Mouse (Mus musculus) hindlimb bud, embryonic 11.5 days (tissue): Measurements from ENCODE around the gene Papolb.
A peak's percentile ranks its signal among the peaks of the same experiment; 100 is the strongest.

ENCODE experiments used
- DNase-seq: peaks from one replicate; pipeline ENCODE4 v3.0.0-alpha.2; 2012; ENCODE audit warnings: low read depth, low spot score; ENCODE audit errors: extremely low spot score

Papolb gene

DNA sequence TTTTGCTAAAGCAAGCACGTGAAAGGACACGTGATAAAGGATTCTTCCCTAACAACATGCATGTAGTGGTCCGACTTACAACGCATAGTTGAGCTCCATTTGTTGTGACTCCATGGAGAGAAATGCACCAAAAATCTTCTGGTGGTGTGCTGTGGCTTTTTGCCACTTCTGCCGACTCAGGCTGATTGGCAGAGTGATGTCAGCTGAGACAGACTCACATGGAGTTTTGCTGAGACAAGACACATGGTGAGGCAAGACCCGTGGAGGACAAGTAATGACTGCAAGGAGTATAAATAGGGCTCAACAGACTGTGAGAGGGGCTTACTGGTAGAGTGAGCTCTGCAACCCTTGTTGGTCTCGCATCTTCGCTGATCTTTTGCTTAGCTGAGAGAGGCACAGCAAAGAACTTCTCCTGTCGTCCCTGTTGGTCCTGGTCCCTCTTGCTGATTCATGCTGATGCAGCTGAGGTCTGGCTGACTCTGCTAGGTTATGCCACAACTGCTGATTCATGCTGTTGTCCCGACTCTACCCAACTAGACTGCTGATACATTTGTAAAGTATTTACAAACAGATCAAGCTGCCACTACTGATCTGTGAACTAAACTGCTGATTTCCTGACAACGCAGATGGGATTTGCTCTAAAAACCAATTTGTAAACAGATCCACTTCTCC lies 8.5 kb downstream of the Papolb start:
- no peak for DNase-seq

DNA sequence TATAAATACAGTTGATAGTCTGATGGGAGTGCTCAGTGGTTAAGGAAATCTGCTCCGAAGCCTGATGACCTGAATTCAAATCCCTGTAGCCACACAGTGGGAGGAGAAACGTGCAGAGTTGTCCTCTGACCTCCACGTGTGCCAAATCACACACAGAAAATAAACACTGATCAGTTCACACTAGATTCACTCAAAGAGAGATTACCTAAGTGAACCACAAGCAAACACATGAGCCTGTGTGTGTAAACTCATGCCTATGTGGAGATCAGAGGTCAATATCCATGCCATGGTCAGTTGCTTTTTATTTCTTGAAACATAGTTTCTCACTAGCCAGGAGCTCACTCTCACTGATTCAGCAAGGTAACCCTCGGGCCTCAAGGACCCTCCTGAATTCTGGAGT lies 9.5 kb downstream of the Papolb start:
- DNase-seq: no peak

DNA sequence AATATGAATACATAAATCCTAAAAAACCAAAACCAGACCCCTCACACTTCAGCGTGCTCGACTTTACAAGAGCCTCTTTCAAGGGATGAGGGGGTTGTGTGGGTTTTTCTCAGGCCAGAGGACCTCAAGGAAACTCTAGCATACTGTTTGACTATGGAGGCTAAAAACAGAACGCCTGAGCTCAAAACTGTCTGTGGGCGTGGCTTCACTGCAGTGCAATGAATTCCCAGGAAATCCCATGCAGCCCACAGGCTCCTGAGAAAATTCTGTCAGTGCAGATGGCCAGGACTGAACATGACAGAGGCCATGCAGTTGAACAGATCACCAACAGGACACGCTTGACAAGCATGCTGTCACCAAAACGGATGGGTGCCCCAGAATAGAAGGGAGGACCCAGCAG lies 10.9 kb downstream of the Papolb start:
- no peak for DNase-seq

DNA sequence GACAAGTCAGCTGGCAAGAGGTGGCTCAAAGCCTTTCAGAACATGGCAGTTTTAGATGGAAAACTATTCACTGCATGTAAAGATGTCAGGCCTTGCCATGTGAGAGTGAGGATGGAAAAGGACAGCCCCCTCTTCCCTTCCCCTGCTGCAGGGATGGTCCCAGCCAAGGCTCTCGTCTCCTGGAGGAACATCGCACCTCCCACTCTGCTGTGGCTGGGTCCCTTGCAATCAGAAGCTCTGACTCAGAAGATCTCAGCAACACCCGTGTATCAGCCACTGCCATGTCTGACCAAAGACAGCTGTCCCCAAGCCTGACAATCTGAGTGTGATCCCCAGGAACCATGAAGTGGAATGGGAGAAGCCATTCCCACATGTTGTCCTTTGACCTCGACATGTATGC lies 17.8 kb downstream of the Papolb start:
- DNase-seq: no peak

DNA sequence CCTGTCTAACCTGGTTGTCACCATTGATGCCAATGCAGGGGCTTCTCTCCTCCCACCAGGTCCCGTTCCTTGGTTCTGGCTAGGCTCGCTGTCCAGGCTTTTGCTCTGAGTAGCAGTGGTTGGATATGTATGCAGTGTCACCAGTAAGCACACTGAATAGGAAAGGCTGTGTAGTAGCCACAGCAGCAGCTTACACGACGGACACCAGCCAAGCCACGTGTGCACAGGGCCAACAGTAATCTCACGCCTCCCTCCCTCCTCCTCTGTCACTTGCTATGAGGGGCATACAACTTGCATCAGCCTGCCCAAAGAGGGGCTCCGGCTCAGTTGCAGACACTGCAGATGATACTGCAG lies 19.8 kb downstream of the Papolb start:
- DNase-seq: no peak

DNA sequence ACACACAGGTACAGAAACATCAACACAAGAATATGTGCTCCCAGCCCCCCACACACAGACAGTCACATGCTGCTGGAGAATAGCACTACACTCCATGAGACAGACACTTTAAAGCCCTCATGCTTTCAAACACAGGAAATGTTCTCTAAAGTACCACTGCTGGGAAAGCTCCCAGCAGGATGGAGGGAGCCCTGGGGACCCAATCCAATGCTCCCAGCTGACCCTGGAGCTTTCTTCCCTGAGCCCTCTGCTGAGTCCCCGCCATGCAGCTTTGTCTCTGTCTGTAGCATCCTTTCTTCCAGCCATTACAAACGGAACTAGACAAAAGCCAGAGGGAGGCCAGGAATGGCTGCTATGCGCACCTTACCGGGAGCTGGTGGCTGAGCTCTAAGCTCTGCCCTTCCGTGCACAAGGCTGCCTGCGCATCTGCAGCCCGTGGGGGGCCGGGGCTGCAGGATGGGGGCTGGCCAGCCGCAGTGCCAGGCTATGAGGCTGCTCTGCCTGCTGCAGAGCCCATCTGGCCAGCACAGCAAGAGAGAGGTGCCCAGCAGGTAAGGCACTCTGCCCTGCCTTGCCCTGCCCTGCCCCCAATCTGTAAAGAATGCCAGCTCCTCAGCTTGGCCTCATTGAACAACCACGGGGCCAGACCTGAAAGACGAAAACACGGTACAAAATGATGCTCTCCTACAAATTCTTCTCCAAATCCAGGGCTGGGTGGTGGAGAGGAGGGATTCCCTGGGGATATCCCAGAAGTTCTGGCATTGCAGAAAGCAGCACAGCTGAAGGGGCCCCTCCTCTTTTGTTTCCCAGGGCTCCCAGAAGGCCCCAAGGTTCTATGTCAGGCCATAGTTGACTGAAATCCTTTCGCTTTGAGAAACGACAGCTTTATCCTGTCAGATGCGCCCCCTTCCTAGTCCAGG lies 20.5 kb downstream of the Papolb start:
- DNase-seq: no peak

DNA sequence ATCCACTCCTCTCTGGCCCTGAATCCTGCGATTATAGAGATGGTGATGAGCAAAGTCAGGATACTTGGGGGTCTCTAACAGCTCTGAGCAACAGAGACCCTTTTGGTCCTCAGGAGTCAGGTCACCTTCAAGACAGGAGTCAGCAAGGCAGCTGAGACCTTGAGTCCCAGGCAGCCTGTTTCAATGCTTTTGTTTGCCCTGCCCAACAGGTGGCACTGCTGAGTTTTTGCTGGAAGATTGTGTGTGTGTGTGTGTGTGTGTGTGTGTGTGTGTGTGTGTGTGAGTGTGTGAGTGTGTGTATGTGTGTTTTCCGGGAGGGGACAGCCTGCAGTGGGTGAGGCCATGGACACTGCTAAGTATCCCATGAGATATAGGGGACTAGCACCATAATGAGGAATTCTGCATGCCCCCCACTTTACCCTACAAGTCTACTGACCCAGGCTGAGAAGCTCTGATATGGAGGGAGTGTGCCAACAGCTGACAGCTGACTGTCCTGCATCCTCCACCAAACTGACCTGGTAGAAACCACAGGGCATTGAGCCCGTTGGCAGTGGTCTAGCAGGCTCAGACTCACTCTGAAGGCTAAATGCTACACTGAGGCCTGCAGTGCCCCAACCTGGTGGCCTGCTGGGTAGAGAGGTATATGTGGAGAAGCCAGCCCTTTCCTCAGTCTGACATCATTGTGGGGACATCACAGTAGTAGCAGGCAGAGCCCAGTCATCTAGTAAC lies 24.0 kb downstream of the Papolb start:
- no peak for DNase-seq

DNA sequence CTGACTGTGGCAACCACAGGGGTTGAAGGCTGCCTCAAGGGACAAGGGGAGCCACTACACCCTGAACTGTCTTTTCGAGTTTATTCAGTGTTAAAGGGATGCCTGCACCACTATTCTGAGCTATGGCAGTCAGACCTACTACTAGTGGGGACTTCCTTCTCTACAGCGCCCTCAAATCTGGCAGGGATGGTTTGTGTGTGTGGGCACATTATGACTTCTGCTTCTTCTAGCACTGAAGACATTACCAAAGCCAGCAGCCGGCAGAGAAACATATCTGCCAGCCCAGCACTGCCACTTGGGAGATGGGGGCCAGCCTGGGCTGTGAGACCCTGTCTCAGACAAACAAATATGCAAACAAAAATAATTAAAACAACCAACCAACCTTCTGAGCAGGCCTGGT lies 25.7 kb downstream of the Papolb start:
- no peak for DNase-seq

DNA sequence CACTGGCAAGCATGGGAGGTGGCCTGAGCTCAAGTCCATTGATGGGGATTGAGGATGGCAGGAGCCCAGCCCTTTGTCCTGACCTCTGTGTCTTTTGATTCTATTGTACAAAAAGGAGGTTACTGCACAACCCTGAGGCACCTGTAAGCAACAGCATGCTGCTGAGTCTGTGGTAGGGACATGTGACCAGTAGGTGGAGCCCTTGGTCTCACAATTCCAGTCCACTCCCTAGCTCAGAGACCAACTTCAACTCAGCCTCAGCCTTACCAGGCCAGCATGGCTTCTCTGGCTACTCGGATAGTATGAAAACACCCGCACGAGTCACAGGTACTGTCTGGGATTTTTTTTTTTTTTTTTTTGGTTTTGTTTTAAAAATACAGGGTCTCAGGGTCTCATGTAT lies 27.5 kb downstream of the Papolb start:
- peak; percentile 91 for DNase-seq

DNA sequence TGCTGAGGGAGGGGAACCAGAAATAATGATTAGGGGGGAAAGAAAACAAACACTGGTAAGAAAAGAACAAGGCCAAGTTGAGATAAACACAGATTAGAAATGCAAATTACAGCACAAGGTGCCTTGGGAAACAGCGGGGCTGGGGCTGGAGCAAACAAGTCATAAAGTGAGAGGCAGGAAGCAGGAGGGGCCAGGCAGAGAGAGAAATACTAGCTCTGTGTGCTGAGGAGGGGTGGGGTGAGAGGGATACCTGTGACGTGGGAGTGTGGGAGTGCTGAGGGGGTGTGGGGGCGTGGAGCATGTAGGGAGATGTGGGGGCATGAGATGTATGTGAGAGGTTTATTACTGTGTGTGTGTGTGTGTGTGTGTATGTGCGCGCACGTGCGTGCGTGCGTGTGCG lies 29.0 kb downstream of the Papolb start:
- DNase-seq: no peak

DNA sequence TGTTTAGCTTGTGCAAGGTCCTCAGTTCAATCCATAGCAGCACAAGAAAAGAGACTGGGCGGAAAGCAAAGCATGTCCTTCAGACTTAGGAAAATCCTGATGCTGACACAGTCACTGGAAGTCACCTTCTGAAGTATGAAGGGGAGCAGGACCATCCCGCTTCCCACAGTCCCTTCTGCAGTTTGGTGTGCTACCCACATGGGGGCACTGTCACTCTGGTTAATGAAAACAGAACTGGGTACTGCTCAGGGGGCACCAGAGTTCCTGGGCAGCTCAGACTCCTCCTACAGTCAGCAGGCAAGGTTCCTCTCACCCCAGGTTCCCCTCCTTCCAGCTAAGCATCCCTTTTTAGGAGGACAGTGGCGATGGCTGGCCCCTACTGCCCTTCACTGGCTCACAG lies 30.9 kb downstream of the Papolb start:
- no peak for DNase-seq

DNA sequence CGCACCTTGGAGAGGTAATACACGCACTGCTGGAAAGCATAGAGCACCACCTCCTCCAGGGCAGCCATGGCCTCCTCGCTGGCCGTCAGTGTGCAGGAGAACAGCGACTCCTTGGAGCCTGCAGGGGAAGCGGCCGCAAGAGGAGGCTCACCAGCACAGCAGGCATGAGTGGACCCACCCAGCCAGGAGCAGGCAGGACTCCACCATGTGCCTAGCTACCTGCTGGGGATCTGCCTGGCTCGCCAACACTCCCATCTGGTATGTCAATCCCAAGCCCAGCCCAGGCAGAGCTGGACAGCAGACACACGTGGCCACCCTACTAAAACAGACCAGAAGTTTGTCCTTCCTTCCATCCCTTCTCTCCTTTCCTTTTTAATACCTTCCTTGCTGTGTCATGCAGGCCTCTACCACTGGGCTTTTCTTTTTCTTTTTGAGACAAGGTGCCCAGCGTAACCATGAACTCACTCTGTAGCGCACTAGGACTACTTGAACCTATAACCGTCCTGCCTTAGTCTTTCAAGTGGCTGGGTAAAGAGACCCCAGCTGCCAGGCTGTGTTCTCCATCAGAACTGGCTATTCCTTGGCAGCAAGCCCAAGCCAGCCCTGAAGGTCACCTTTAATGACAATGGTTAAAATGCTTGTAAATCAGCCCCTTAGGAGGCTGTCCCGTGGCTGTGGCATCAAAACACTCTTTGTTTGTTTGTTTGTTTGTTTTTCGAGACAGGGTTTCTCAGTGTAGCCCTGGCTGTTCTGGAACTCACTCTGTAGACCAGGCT lies 34.4 kb downstream of the Papolb start:
- DNase-seq: no peak

DNA sequence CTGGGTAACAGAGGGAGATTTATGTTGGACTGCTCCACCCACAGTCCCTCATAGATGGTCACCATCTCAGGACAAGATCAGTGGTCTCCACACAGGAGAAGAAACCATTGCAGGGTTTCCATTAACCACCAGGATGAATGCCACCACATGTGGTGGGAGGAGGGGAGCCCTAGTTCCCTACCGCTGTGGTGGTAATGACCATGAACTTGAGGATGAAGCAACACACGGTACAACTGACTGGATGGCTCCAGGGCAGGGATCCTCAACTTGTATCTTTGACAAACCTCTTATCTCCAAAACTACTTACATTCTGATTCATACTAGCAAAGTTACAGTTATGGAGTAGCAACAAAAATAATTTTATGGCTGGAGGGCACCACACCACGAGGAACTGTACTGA lies 36.6 kb downstream of the Papolb start:
- DNase-seq: no peak

DNA sequence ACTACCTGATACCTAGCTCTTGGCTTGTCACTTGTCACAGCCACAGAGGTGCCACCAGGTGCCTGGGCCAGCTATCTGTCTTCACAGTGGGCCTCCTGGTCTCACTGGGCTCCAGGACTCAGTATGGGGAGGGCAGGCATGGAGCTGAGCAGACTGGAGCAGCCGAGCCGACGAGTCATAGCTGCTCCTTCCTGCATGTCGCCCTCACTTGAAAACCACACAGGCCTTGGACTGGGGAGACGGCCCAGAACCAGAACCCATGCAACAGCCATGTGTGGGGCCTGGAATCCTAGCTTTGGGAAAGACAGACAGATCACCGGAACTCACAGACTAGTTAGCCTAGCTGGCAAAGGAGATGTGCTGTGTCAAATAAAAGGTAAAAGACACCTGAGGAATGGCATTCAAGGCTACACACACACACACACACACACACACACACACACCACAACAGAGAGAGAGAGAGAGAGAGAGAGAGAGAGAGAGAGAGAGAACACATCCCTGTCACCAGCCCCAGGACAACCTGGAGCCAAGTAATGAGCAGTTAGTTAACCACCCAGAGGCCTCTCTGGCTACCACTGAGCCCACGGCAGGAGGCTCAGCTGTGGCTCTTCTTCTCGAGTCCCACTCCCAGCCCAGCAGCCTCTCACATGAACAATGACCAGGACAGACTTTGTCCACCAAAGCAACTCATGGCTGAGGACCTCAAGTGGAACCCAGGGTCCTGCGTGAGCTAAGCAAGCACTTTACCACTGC lies 39.7 kb downstream of the Papolb start:
- no peak for DNase-seq

DNA sequence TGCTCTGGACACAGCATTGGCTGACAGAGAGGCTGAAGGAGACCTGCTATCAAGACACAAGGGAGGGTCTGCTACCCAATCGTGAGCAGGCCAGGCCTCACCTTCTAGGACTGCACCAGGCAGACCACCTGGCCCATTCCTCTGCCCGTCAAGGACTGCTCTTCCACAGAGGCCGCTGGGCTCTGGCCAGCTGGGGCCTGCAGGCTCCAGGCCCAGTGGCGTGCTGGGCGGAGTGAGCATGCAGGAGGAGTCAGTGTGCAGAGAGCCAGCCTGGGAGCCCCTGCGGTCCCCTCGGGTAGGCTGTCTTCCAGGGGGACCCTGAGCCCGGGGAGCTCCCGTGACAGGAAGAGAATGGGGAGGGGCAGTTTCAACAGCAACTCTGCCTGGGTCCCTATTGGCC lies 43.2 kb downstream of the Papolb start:
- no peak for DNase-seq

DNA sequence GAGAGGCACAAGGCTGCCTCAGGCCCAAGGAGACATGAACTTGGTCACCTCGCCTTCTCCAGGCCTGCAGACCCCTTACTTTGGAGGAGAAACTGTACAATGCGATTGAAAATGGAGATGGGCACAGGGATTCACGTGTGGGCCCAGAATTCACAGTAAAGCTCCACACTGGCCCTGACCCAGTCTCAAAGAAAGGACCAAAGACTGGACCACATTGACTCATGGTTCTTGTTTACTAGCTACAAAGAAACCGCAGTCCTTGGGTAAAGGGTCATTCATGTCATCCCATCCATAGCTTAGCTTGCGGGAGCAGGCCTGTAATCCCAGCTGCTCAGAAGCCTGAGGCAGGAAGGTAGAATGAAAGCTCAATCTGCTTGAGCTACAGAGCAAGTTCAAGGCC lies 46.3 kb downstream of the Papolb start:
- no peak for DNase-seq

DNA sequence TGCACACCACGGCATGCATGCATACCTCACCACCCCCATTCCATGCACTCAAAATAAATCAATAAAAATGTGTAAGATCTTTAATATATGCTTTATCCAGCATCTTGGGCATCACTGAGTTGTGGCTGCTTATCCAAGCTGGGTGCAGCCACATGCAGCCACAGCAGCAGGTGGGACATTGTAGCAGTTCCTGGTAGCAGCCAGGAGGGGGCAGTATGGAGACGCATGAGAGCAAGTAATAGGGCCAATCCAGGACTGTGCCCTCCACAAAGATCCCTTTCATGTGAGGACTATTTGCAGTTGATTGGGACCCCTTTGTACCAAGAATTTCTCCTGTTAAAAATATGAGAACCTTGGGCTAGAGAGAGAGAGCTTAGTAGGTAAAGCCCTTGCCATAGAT lies 47.4 kb downstream of the Papolb start:
- no peak for DNase-seq

DNA sequence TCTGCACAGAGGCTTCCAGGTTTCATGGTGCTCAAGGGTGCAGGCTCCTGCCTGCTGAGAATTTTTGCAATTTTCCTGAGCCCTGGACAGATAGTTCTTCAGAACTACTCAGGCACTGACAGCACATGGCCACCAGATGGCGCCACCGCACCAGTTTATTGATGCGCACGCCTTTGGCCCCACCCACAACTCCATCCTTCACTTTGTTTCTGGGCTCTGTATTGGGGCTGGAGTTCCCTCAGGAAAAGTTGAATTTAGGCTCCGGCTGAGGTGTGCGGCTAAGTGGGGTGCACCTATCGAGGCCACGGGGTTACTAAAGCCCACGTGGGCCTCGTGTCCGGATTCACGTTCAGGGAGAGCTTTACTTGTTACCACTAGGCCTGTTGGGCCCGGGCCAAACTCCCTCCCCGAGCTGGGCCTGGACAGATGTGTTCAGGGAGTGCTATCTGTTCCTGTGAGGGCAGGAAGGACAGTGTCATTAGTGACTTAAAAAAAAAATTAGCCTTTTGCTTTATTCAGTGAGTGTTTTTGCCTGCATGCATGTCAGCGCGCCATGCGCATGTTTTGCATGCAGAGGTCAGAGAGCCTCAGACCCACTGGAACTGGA lies 50.9 kb downstream of the Papolb start:
- DNase-seq: no peak

DNA sequence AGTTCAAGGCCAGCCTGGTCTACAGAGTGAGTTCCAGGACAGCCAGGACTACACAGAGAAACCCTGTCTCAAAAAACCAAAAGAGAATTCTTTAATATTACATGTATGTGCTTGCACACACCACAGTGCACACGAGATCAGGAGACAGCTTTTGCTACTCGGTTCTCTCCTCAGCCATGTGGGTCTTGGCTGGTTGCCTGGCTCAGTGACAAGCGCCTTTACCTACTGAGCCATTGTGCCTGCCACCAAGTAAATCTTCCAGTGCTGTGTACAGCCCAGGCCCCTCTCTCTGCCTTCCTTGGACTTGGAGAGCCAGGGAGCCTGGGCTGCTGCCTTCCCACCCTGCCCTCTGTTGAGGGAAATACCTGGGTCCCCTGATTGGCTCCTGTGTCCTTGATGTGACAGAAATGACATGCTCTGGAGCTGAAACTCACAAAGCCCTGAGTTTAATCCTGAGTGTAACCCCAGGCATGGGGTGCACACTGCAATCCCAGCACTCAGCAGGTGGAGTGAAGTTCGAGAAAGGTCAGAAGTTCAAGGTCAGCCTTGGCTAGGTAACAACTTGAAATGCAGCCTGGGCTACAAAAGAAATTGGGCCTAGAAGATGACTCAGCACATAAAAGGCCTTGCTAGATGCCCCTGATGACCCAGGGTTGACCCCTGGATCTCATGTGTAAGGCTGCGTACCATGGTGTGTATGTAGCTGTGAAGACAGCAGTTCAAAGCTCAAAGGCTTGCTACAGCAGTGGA lies 51.8 kb downstream of the Papolb start:
- no peak for DNase-seq
